Mouse (Mus musculus): ENCODE results near the gene Olfr574.

Olfr574 gene

DNA sequence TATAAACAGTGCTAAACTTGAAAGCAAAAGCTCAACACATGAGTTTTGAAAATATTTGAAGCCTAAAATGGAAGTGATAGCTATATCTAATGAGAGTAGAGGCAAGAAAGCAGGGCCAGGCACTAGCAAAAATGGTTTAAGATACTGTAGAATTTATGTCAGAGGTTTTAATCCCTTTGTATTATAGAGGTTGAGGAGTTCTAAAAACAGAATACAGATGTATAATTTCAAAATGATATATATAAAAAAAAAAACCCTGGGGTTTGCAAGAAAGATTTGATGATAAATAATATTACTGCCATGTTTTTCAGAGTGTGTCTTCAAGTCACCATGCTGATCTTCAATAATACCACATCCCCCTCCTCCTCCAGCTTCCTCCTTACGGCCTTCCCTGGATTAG, at the start of gene Olfr574:
TSS of gene Olfr574 (plus strand) at position 301 of the 400 bp plus-strand sequence.
- DNase-seq (ENCODE audit: low spot score in 2 of 2) = no peak

DNA sequence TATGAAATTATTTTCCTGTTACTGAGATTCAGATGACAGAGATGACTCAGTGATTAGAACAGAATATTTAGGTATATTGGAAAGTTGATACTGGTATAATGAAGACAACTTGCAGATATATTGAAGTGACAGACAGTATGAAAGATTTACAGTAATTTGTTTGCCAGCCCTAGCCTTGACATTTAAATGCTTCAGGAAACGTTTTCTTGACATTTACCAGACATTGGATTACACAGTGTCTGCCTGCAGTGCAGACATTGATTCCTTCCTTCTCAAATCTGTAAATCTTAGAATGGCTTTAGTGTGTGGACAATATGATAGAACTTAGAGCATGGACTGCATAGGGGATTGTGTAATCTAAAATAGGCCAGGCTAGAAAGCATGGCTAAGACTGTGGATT, 33.0 kb upstream of the Olfr574 start:
- no peak for DNase-seq (ENCODE audit: low spot score in 2 of 2)

DNA sequence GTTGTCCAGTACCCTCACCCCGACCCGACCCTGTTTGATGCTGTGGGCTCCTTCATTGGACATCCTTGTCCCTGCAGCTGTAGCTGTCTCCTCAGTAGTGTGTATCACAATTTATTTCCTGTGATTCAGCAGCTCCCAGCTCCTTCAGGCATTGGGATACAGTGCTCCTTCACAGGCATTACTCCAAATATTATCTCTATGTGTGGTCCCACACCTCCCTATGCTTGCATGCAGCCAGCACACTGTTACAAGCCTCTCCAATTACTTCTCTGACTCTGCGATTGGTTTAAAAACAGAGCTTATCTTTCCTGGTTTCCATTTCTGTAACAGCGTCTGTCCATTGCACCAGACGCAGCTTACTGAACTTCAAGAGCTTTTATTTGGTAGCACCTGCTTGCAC, 31.9 kb upstream of the Olfr574 start:
- DNase-seq (ENCODE audit: low spot score in 2 of 2) = no peak

DNA sequence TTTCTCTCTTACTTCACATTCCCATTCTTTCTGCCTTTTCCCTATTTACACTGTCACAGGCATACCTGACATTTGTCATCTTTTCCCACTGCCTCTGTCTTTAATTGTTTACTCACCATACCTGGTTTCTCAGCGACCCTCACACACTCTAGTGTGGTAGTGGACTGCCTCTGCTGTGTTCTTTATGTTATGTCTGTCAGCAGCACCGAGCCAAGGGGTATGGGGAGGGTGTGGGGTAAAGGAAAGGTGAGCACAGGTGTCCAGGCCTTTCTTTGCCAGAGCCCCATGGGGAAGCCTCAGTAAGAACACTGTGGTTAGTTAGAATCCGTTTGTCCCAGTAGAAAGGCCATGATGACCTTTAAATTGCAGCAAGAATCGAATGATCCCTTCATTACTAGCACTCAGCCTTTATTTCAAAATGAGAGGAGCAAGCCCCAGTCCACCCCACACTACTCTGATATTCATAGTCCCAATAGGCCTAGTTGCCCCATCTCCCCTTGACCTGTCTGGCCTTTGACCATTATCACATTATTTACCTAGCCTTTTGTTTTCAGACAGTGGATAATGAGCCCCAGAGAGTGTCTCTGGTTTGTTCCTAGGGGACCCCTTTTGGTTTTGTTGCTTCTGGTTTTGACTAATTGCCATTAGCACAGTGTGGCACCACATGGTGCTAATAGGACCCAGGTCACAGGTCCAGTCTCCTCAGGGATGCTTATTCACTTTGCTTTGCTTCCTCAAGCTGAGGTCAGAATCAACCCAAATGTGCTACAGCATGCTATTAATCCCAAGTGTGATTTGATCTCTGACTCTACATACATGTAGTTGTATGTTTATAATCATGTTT, 31.0 kb upstream of the Olfr574 start, which contains the start of gene Olfr571:
TSS of gene Olfr571 (minus strand) at position 505 of the 844 bp plus-strand sequence.
- DNase-seq (ENCODE audit: low spot score in 2 of 2) = no peak

DNA sequence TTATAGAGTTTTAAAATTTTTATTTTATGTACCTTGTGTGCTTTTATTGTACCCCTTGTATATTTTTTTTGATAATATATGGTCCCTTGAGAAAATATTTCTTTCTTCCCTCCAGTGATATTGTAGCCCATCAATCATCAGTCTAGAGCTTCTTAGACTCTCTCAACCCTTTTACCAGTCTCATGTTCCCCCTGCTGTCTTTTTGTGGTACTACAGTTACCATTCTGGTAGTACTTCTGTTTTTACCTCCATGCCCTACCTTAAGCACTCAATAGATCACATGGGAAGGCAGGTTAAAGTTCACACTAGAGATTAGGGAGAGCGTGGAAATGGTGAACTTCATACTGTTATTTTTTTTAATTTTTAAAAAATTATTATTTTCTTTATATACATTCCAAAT, 28.6 kb upstream of the Olfr574 start:
- no peak for DNase-seq (ENCODE audit: low spot score in 2 of 2)

DNA sequence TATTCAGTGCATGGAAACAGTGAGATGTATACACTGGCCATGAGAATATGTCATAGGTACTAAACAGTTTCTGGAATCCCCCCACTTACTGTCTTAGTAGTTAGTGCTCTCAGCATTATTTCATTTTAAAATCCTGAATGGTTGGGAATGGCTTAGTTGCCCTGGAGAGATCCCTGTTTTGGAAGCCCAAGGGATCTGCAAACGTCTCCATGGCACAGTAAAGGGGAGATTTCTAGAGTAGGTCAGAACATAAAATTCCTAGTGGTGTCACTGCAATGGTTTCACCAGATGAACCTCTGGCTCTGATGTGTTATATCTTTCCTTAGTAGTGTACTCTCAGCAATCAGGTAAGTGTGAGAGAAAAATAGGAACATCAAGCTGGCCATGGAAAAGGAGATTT, 24.2 kb upstream of the Olfr574 start, which contains the start of gene Olfr572:
TSS of gene Olfr572 (plus strand) at position 301 of the 400 bp plus-strand sequence.
- no peak for DNase-seq (ENCODE audit: low spot score in 2 of 2)

DNA sequence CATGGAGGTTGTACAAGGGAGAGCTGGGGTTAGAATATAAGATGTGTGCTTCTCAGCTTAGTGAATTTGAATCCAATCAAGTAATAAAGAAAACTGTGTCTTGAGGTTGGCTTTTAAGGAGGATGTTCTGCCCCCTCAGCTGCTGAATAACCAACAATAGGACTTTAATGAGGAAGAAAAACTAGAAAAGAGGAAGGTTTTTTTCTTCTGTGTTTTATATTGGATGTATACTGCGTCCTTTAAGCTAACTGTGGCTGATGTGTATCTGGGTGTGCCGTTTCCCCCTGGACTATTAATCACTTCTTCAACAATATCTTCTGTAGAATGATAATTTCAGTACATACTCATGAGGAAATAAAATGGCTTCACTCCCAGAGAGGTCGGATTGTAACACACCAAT, 21.2 kb upstream of the Olfr574 start:
- DNase-seq (ENCODE audit: low spot score in 2 of 2) = no peak

DNA sequence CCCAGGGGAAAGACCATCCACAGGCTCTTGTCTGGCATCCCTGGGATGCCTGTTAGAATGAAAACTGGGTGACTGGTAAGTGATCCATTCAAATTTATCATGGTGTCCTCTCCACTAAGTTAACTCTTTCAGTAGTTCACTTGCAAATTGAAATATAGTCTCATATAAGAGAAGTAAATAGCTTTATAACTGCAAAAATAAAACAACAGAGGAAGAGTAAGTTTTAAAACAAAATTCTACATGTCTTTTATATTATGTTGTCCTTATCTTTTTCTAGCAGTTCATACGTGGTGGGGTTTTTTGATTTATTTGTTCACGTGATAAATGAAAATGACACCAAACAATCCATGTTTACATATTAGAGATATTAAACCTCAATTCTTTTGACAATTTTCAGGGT, 5.8 kb upstream of the Olfr574 start, which contains the start of gene Olfr573-ps1:
TSS of gene Olfr573-ps1 (minus strand) at position 101 of the 400 bp plus-strand sequence.
- no peak for DNase-seq (ENCODE audit: low spot score in 2 of 2)

DNA sequence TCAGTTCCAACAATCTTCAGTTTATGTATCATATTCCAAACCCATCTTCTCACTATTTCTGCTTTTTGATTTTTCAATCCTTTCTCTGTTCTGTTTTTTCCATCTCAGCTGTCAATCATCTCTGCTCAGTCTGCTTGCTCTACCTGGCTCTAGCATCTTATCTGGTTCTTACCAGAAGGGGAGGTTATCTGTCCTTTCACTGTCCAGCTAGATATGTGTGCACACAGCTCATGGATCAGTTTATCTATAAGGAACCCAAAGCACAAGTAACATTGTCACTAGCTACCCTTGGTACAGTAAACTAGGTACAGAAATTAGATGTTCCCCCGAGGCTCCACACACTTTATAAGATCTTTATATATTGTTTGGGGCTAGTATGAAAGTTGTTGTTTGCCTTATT, 4.8 kb upstream of the Olfr574 start:
- DNase-seq (ENCODE audit: low spot score in 2 of 2) = no peak

DNA sequence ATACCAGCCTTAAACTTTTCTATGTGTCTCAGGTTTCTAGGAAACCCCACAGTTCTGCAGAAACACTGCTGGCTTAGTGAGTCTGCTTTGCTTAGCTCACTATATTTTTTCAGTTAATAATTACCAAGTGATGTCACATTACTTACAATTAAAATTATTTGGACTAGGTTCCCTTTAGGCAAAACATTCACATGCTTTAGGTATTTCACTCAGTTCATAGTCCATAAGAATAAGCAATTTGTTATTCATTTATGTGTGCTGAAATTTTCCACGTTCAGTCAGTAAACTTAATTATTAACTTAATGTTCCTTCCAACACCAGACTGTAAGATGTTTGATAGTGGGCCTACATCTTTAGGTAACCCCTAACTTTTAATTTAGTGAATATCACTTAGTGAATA, 2.5 kb downstream of the Olfr574 start:
- DNase-seq (ENCODE audit: low spot score in 2 of 2) = no peak

DNA sequence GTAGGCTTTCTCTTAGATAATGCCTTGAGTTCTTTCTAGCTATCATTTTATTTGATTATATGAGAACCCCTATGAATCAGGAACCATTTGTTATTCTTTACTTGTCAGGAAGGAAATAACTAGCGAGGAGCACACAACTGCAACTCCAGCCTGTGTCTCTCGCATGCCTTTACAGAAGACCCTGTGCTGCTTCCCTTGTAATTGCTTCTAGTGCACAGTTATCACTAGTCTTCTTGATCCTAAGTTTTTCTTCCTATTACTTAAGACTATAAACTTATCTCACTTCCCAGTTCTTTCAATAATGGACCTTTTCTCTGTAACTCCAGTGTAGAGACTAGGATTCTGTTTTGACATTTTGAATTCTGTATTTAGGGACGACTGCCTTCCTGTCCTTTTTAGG, 9.9 kb downstream of the Olfr574 start:
- DNase-seq (ENCODE audit: low spot score in 2 of 2) = no peak

DNA sequence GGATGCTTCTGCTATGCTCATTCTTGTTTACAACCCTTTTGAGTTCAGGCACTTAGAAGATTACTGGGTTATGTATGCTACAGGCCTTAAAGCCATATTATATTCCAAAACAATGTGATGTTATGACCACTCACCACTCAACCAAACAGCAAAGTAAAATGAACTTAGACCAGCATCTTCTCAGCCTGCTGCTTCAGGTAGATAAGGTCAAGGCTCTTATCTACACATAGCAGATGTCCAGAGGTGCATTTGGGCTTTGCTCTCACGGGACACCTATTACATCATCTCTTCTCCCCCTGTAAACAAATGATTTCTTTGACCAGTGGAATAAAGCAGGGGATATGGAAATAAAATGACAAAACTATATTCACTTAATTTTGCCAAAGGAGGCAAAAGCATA, 10.3 kb downstream of the Olfr574 start, which contains the start of gene Olfr575:
TSS of gene Olfr575 (minus strand) at position 183 of the 400 bp plus-strand sequence.
- DNase-seq (ENCODE audit: low spot score in 2 of 2) = no peak

DNA sequence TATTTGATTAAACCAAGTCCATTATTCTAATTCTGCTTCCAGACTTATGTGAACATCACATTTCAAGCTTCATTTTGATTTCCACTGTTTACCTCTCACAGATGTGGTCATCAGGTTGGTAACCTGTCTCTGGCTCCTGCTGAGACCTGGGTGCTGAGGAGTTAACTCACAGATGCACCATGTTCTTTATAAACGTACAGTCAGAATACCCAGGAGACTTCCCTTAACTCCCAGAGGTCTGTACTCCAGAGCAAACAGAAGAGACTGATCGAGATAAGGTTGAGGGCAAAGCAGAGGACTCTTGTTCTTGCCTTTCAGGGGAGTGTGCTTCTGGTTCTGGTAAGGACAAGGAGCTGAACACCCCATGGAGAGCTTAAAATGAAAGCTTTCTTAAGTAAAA, 14.1 kb downstream of the Olfr574 start, which contains the start of gene Olfr576:
TSS of gene Olfr576 (plus strand) at position 301 of the 400 bp plus-strand sequence.
- DNase-seq (ENCODE audit: low spot score in 2 of 2) = no peak

DNA sequence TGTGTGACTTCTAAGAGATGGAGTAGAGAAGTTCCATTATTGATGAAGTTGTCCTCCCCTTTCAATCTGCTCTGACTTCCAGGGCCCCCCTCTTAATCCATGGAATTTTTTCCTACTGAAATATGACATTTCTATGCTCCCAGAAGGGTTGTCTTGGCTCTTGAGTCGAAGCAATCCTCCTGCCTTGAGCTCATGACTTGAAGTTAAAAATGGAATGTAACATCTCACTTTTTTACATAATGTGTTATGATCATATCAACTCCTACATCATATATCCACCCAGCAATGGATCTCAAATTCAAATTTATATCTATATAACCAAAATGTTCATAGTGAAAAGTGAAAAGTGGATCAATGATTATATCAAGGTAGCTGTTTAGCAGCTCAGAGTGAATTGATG, 26.1 kb downstream of the Olfr574 start:
- no peak for DNase-seq (ENCODE audit: low spot score in 2 of 2)

DNA sequence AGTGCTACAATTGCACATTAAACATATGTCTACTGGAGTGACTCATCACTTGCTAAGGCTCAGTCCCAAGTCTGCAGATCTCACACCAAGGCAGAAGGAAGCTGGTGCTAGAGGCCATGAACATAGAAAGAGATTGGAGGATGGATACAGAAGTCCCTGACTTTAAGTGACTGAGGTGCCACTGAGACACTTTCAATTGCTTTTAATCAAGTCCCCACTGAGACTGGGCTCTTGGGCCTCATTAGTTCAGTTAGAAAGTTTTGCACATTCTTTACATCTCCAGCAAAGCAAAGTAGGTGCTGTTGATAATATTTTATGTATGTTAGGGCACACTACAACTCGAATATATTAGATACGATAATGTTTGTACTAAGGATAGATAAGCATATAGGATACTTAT, 27.6 kb downstream of the Olfr574 start, which contains the start of gene Olfr577:
TSS of gene Olfr577 (minus strand) at position 101 of the 400 bp plus-strand sequence.
- no peak for DNase-seq (ENCODE audit: low spot score in 2 of 2)

DNA sequence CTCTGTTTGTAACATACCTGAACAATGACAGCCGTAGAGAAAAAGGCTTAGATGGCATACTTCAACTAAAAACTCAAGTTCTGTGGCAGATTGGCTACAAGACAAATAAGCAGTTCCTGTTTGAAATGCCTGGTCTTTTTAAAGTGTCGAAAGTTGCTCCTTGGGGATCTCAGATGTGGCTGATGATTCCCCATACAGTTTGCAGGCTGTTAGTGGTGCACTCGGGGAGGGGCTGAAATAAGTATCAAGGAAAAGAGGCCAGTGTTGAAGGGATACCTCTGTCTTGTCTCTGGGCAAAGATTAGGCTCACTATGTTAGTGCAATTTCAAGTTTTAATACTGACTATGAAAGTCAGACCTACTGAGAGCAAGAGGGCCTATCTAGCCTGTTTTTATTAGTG, 41.0 kb downstream of the Olfr574 start, which contains the start of gene Olfr578:
TSS of gene Olfr578 (minus strand) at position 101 of the 400 bp plus-strand sequence.
- no peak for DNase-seq (ENCODE audit: low spot score in 2 of 2)
